Mouse (Mus musculus) embryo, embryonic 11 days (tissue): ENCODE results near the gene Gabbr2.
A peak's percentile ranks its signal among the peaks of the same experiment; 100 is the strongest.
"Not testable (repeated sequence)": the region's sequence is repeated elsewhere in the genome, so short reads cannot be mapped to it uniquely, and the experiment has no call there.

Experiments used
- DNase-seq: peaks from one replicate; pipeline ENCODE4 v3.0.0-alpha.2; 2015

Gene Gabbr2

GRCm38 (mm10) chr4:46642924-46643675 is 348.6 kb downstream of the Gabbr2 start:
- no peak for DNase-seq

GRCm38 (mm10) chr4:46641283-46641682 is 350.4 kb downstream of the Gabbr2 start:
- no peak for DNase-seq

- DNase-seq = no peak
These were observed 351.8 kb downstream of the Gabbr2 start for GRCm38 (mm10) chr4:46639866-46640265.

- not testable (repeated sequence) for DNase-seq
These were observed 354.4 kb downstream of the Gabbr2 start for GRCm38 (mm10) chr4:46637250-46637649.

GRCm38 (mm10) chr4:46635702-46636430 is 355.8 kb downstream of the Gabbr2 start:
- no peak for DNase-seq

GRCm38 (mm10) chr4:46634881-46635280 is 356.8 kb downstream of the Gabbr2 start:
- no peak for DNase-seq

- not testable (repeated sequence) for DNase-seq
These were observed 358.1 kb downstream of the Gabbr2 start for GRCm38 (mm10) chr4:46633565-46633964.

GRCm38 (mm10) chr4:46632465-46632864 is 359.2 kb downstream of the Gabbr2 start:
- no peak for DNase-seq

GRCm38 (mm10) chr4:46630390-46630789 is 361.3 kb downstream of the Gabbr2 start:
- DNase-seq = peak; percentile 17

- peak; percentile 20 for DNase-seq
These were observed 362.8 kb downstream of the Gabbr2 start for GRCm38 (mm10) chr4:46628873-46629272.

- no peak for DNase-seq
These were observed 363.6 kb downstream of the Gabbr2 start for GRCm38 (mm10) chr4:46628081-46628480.

- no peak for DNase-seq
These were observed 366.6 kb downstream of the Gabbr2 start for GRCm38 (mm10) chr4:46625101-46625500.

- no peak for DNase-seq
These were observed 368.7 kb downstream of the Gabbr2 start for GRCm38 (mm10) chr4:46623007-46623406.

GRCm38 (mm10) chr4:46620946-46621345 is 370.7 kb downstream of the Gabbr2 start:
- no peak for DNase-seq

GRCm38 (mm10) chr4:46620330-46620729 is 371.3 kb downstream of the Gabbr2 start:
- peak; percentile 59 for DNase-seq

- no peak for DNase-seq
These were observed 373.4 kb downstream of the Gabbr2 start for GRCm38 (mm10) chr4:46618196-46618817.

GRCm38 (mm10) chr4:46617408-46617807 is 374.3 kb downstream of the Gabbr2 start:
- no peak for DNase-seq

- no peak for DNase-seq
These were observed 377.0 kb downstream of the Gabbr2 start for GRCm38 (mm10) chr4:46614641-46615040.

GRCm38 (mm10) chr4:46613618-46614017 is 378.1 kb downstream of the Gabbr2 start:
- no peak for DNase-seq
